Mouse (Mus musculus) Patski (cell line): ENCODE results near the gene Asb18. TPM values are rescaled to one million over a fixed set of nuclear protein-coding genes. Genes with fewer than 3 reads are reported as not detected.

Source experiments
- ATAC-seq: fragments of 100-300 bp; one replicate; pipeline ENCODE4 v1.8.0; 2021
- CTCF ChIA-PET: fragments of 350-600 bp; sonication (Branson Sonifier 250); formaldehyde crosslinking; loops from one replicate; lab custom pipeline; 2022; ENCODE audit warnings: inconsistent platforms; lab: Charles Lee
- POLR2A ChIA-PET: fragments of 350-600 bp; sonication (Branson Sonifier 250); formaldehyde crosslinking; loops from one replicate; lab custom pipeline; 2022; ENCODE audit warnings: antibody characterized with exemption, inconsistent platforms; lab: Charles Lee
- DNase-seq: peaks from one replicate; pipeline ENCODE4 v3.0.0-alpha.2; 2011; ENCODE audit warnings: low read depth, low spot score
- H3K27me3 ChIP-seq: fragments of 371-371 bp; one replicate; pipeline ENCODE4 v1.5.1; 2021
- CTCF ChIP-seq: fragments of 100-300 bp; IDR thresholded peaks from one replicate; pipeline ENCODE4 v1.5.1; 2021
- in situ Hi-C: fragments of 300-500 bp; cut with MboI; formaldehyde crosslinking; loops from 3 replicates; pipeline ENCODE4 v1.11.1; 2018; ENCODE audit warnings: low pct_unique_long_range_greater_than_20kb, mixed read lengths
- polyA plus RNA-seq: library from polyadenylated mRNA; unstranded; gene quantifications from one replicate; pipeline ENCODE4 v1.2.3, GENCODE M21; 2021

The Asb18 gene
- polyA plus RNA-seq, 1 experiment from 2014 or later: not detected

- in situ Hi-C loops: no loop called here
- ChIA-PET CTCF (interaction anchor here (1.7 kb wide), 1 partner anchor 10 kb away, joined by 3 read pairs; no protein-coding TSS in a partner anchor), POLR2A (no interaction called here)
- ATAC-seq (no peak), DNase-seq (no peak)
- no peak for TF ChIP-seq CTCF
- H3K27me3 ChIP-seq: peaks cover 8% of the 10 kb centered on the region
Measured at GRCm38 (mm10) chr1:89928676-89929075, 85.8 kb downstream of the Asb18 start.

- CTCF ChIA-PET: no interaction called here
- ATAC-seq: no peak
- POLR2A ChIA-PET: interaction anchor here (0.6 kb wide), 1 partner anchor 181 kb away, joined by 3 read pairs; no protein-coding TSS in a partner anchor
- peaks cover 11% of the 10 kb centered on the region for H3K27me3 ChIP-seq
- in situ Hi-C loops: no loop called here
- DNase-seq: no peak
- TF ChIP-seq CTCF: no peak
Measured at GRCm38 (mm10) chr1:89927061-89927661, 87.3 kb downstream of the Asb18 start.

GRCm38 (mm10) chr1:89926583-89927060 lies 87.8 kb downstream of the Asb18 start:
- peaks cover 16% of the 10 kb centered on the region for H3K27me3 ChIP-seq
- DNase-seq: no peak
- CTCF ChIA-PET: no interaction called here
- ATAC-seq: no peak
- in situ Hi-C loops: no loop called here
- POLR2A ChIA-PET: interaction anchor here (0.6 kb wide), 1 partner anchor 181 kb away, joined by 3 read pairs; no protein-coding TSS in a partner anchor
- no peak for TF ChIP-seq CTCF

DNA sequence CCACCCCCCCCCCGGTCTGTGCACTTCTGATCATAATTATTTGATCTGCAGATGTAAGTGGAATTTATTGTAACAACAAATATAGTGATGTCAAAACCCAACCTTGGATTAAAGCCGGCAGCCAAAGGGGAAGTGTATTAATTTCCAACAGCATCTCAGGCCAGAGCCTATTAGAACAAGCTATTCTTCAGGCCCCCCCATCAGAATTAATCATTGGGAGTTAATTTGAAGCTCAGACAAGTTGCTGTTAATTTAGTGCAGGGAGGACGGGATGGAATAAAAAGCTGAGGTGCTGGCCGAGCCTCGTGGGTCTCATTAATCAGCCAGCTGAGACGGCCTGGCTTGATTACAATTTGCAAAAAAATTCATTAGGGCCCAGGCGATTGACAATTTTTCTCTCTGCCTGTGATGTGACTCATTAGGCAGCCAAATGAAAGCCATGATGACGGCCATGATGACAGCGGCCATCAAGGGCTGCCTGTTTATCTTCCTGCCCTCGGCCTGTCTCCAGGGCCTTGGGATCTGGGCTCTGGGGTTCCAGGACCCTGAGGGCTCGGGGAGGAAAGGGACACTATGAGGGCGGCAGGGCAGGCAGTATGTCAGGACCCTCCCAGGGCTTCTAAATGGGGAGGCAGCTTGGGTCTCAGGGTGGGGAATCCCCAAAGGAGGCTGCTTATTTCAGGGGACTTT lies 88.8 kb downstream of the Asb18 start:
- in situ Hi-C loops: no loop called here
- ChIA-PET POLR2A (no interaction called here), CTCF (no interaction called here)
- H3K27me3 ChIP-seq: peaks cover 13% of the 10 kb centered on the region
- ATAC-seq: no peak
- TF ChIP-seq CTCF: no peak
- no peak for DNase-seq

GRCm38 (mm10) chr1:89923642-89924020 lies 90.8 kb downstream of the Asb18 start:
- TF ChIP-seq CTCF: no peak
- ATAC-seq: no peak
- ChIA-PET CTCF (interaction anchor here (1.5 kb wide), 1 partner anchor 15 kb away, joined by 4 read pairs; no protein-coding TSS in a partner anchor), POLR2A (no interaction called here)
- in situ Hi-C loops: no loop called here
- DNase-seq: no peak
- peaks cover 15% of the 10 kb centered on the region for H3K27me3 ChIP-seq

DNA sequence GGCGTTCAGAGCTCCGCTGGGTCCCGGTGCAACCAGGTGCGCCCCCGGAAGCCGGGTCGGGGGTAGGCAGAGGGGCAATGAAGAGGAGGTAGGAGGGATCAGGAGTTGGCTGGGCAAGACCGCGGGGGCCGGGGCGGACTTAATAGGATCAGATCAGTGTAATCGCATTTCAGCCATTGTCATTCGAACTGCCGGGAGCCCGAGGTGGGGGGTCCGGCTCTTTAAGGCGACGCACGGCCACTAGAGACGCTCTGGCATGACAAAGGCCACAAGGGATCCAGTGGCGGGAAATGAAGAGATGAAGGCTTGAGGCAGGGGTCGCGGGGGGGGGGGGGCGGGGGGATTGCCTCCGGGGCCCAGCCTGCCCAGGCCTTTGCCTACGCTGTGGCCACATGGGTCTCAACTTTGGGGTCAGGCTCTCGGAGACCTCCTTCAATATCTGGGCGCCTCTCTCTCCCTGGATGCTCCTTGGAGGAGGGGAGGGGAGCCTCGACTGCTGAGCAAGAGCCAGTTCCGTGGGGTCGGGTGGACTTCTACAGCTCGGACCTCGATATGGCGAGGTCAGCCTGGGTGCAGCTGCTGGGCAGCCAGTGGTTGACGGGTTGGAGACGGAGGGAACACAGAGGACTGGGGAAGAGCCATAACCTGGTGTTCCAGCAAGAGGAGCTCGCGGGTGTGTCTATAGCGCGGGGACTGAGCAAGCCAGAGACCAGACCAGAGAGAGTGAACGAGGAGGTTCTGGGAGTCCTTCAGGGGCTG lies 91.4 kb downstream of the Asb18 start:
- H3K27me3 ChIP-seq: peaks cover 15% of the 10 kb centered on the region
- ChIA-PET CTCF (interaction anchor here (1.5 kb wide), 1 partner anchor 16 kb away, joined by 4 read pairs; no protein-coding TSS in a partner anchor), POLR2A (interaction anchor here (0.8 kb wide), 1 partner anchor 41 kb away, joined by 5 read pairs; no protein-coding TSS in a partner anchor)
- no peak for TF ChIP-seq CTCF
- in situ Hi-C loops: no loop called here
- DNase-seq: no peak
- no peak for ATAC-seq

GRCm38 (mm10) chr1:89922282-89922681 lies 92.2 kb downstream of the Asb18 start:
- in situ Hi-C loops: no loop called here

GRCm38 (mm10) chr1:89921806-89922205 lies 92.7 kb downstream of the Asb18 start:
- H3K27me3 ChIP-seq: peaks cover 15% of the 10 kb centered on the region
- no peak for DNase-seq
- ChIA-PET POLR2A (interaction anchor here (0.8 kb wide), 1 partner anchor 40 kb away, joined by 5 read pairs; no protein-coding TSS in a partner anchor), CTCF (no interaction called here)
- TF ChIP-seq CTCF: no peak
- in situ Hi-C loops: no loop called here
- ATAC-seq: no peak

More at GRCm38 (mm10) chr1:89922282-89922681, 92.2 kb downstream of the Asb18 start:
- ChIA-PET CTCF (no interaction called here), POLR2A (interaction anchor here (0.8 kb wide), 1 partner anchor 40 kb away, joined by 5 read pairs; no protein-coding TSS in a partner anchor)
- TF ChIP-seq CTCF: no peak
- H3K27me3 ChIP-seq: peaks cover 15% of the 10 kb centered on the region
- DNase-seq: no peak
- no peak for ATAC-seq

- DNase-seq: no peak
- no peak for ATAC-seq
- ChIA-PET POLR2A (no interaction called here), CTCF (interaction anchor here (1.3 kb wide), 1 partner anchor 11 kb away, joined by 3 read pairs; no protein-coding TSS in a partner anchor)
- H3K27me3 ChIP-seq: peaks cover 16% of the 10 kb centered on the region
- in situ Hi-C loops: no loop called here
- TF ChIP-seq CTCF: no peak
Measured at GRCm38 (mm10) chr1:89919206-89919605, 95.3 kb downstream of the Asb18 start.

DNA sequence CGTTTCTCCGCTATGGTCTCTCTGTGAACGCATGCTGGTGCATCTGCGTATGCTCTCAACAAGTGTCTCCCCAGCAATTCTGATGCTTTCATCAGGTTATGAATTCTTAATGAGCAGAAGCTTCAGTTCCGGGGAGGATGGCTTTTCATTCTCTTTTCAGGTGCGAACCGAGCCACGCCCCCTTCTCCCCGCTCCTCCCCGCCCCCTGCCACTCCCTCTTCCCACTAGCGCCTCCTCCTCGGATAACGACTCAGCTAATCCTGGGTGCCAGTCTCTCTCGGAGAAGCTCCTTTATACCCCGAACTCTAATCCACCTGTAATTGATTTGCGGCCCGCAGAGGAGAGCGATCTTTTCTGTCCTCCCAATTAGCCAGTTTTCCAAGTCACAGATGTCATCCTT lies 96.4 kb downstream of the Asb18 start:
- no peak for TF ChIP-seq CTCF
- ATAC-seq (no peak), DNase-seq (no peak)
- H3K27me3 ChIP-seq: peaks cover 16% of the 10 kb centered on the region
- CTCF ChIA-PET: interaction anchor here (0.9 kb wide), 1 partner anchor 11 kb away, joined by 3 read pairs; no protein-coding TSS in a partner anchor
- in situ Hi-C loops: no loop called here
- POLR2A ChIA-PET: no interaction called here
